Mouse (Mus musculus): Measurements from ENCODE around the gene Insl3. TPM values are rescaled to one million over a fixed set of nuclear protein-coding genes. Genes with fewer than 3 reads are reported as not detected.
"Not testable (repeated sequence)": the region's sequence is repeated elsewhere in the genome, so short reads cannot be mapped to it uniquely, and the experiment has no call there.

Insl3 gene
- polyA plus RNA-seq, 1 experiment from 2014 or later = 2.0 TPM

- Histone ChIP-seq H3K9me3 (no peaks in the 10 kb centered on the region), H3K27me3 (replicated peaks) (peaks cover 23% of the 10 kb centered on the region), H3K4me3 (replicated peaks) (peak overlapping the region; percentile 36), H3K4me1 (peaks cover 23% of the 10 kb centered on the region; the same call in 1 of the 2 replicates), H3K36me3 (no peaks in the 10 kb centered on the region), H3K9ac (0 out of 2 replicates have a peak overlapping the region, but pooled peaks have one; percentile 10), H3K27ac (no peak overlapping the region), H3K4me2 (peak overlapping the region; percentile 58)
- ATAC-seq (ENCODE audit: insufficient read depth, low FRiP score, low read depth) = peak; percentile 32
- 4% methylated on average over 29 of the region's 29 CpGs for WGBS
These were observed 11.7 kb downstream of the Insl3 start for GRCm38 (mm10) chr8:71700493-71701269.

DNA sequence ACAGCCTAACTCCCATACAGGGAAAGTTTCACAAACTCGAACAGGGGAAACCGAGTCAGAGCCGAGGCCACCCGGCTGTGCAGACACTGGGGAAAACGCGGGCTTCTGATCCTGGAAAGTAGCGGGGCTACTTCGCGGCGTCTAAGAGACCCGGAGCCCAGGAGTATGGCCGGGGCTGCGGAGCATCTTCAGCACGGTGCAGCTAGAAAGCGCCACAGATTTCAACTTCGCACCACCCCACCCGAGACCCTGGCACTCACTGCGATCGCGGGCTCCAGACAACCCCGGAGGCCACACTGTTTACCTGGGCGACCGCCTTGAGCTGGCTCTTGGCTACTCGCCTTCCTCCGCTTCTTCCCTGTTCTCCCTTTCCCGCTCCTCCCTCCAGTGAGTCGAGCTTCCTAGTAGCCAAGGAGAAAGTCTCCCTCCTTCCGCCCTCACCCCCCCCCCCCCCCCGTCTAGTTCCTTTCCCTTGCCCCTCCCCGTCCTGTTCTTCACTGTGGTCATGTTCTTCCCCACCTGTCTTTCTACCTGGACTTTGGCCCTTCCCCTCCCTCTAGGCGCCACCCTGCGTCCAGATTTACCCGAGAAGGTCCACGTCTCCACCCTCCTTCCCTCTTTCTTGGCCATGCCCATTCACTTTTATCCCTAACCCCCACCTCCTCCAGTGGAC, 12.5 kb downstream of the Insl3 start, which contains the start of gene B3gnt3:
B3gnt3 (minus strand) TSS at position 376 of the 673 bp plus-strand sequence.
- Histone ChIP-seq H3K4me2 (peak within 1 kb of the TSS; percentile 58), H3K36me3 (no peaks in the 10 kb centered on the region), H3K27me3 (replicated peaks) (peaks cover 23% of the 10 kb centered on the region), H3K4me1 (peaks cover 23% of the 10 kb centered on the region; the same call in 1 of the 2 replicates), H3K9ac (0 out of 2 replicates have a peak within 1 kb of the TSS, but pooled peaks have one; percentile 10), H3K9me3 (no peaks in the 10 kb centered on the region), H3K4me3 (replicated peaks) (peak within 1 kb of the TSS; percentile 36), H3K27ac (peak within 1 kb of the TSS; percentile 72; the same call in 1 of the 2 replicates)
- ATAC-seq (ENCODE audit: insufficient read depth, low FRiP score, low read depth) = peak; percentile 57
- WGBS = 12% methylated on average over 33 of the region's 34 CpGs

DNA sequence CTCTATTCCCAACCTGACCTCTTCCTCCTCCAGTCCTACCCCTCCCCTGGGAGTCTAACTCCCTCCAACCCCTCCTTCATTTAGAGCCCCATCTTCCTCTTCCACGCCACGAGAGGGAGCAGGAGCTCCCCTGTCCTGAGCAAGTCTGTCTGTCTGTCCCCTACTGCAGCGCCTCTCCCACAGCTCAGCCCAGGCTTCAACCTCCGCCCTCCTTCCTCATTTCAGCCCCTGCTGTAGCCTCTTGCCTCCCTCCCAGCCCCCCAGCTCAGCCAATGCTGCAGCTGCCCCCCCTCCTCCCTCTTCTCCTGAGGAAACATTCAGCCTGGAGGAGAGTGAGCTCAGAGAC, 13.0 kb downstream of the Insl3 start:
- peak overlapping the region; percentile 7; the same call in 1 of the 2 replicates for H3K4me2 ChIP-seq
- H3K4me3 ChIP-seq (replicated peaks) = peak overlapping the region; percentile 36; the same call in 1 of the 2 replicates
- 25% methylated on average over 4 of the region's 4 CpGs for WGBS

GRCm38 (mm10) chr8:71702923-71703322, 13.9 kb downstream of the Insl3 start:
- H3K9ac ChIP-seq = no peak overlapping the region
- H3K27me3 ChIP-seq (replicated peaks) = peaks cover 23% of the 10 kb centered on the region
- no peaks in the 10 kb centered on the region for H3K9me3 ChIP-seq
- WGBS = 67% methylated on average over 3 of the region's 3 CpGs
- ATAC-seq (ENCODE audit: insufficient read depth, low FRiP score, low read depth) = peak; percentile 79; the same call in 1 of the 2 replicates
- peak overlapping the region; percentile 7; the same call in 1 of the 2 replicates for H3K4me2 ChIP-seq
- peaks cover 23% of the 10 kb centered on the region; the same call in 1 of the 2 replicates for H3K4me1 ChIP-seq
- no peak overlapping the region for H3K4me3 ChIP-seq (replicated peaks)
- no peaks in the 10 kb centered on the region for H3K36me3 ChIP-seq
- peak overlapping the region; percentile 72 for H3K27ac ChIP-seq

More for the DNA sequence above, 13.0 kb downstream of the Insl3 start:
- no peak overlapping the region for H3K9ac ChIP-seq
- H3K27me3 ChIP-seq (replicated peaks) = peaks cover 23% of the 10 kb centered on the region
- peak overlapping the region; percentile 72; the same call in 1 of the 2 replicates for H3K27ac ChIP-seq
- H3K9me3 ChIP-seq = no peaks in the 10 kb centered on the region
- H3K4me1 ChIP-seq = peaks cover 23% of the 10 kb centered on the region; the same call in 1 of the 2 replicates
- no peaks in the 10 kb centered on the region for H3K36me3 ChIP-seq
- peak; percentile 19; the same call in 1 of the 2 replicates for ATAC-seq (ENCODE audit: insufficient read depth, low FRiP score, low read depth)

- not testable (repeated sequence) for ATAC-seq (ENCODE audit: insufficient read depth, low FRiP score, low read depth); H3K4me3 ChIP-seq (replicated peaks); H3K9me3 ChIP-seq; H3K4me2 ChIP-seq; H3K36me3 ChIP-seq; H3K9ac ChIP-seq
- Histone ChIP-seq H3K4me1 (peaks cover 23% of the 10 kb centered on the region; the same call in 1 of the 2 replicates), H3K27ac (peak overlapping the region; percentile 72; the same call in 1 of the 2 replicates), H3K27me3 (replicated peaks) (peaks cover 25% of the 10 kb centered on the region)
These were observed 14.4 kb downstream of the Insl3 start for GRCm38 (mm10) chr8:71703400-71703799.

DNA sequence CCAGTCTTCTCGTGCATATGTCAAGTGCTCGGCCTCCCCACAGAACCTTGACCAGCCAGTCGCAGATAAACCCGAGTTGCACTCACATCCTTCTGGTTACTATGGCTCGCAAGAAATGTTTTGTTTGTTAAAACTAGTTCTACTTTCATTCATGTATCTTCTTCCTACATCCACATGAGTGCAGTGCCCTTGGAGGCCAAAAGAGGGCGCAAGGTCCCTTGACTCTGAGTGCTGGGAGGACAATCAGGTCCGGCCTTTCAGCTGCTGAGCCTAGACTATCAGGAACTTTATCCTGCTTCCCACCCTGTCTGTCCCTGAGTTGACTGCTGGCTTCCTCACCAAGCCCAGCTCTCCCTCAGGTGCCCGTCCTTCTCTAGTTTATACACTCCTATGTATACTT, 18.9 kb downstream of the Insl3 start:
- H3K9me3 ChIP-seq = no peaks in the 10 kb centered on the region
- no peak overlapping the region for H3K27ac ChIP-seq
- H3K4me1 ChIP-seq = no peaks in the 10 kb centered on the region
- H3K4me2 ChIP-seq = no peak overlapping the region
- peaks cover 13% of the 10 kb centered on the region for H3K27me3 ChIP-seq (replicated peaks)
- no peak overlapping the region for H3K4me3 ChIP-seq (replicated peaks)
- no peak for ATAC-seq (ENCODE audit: insufficient read depth, low FRiP score, low read depth)
- WGBS = 37% methylated on average over 8 of the region's 8 CpGs
- no peaks in the 10 kb centered on the region for H3K36me3 ChIP-seq
- H3K9ac ChIP-seq = no peak overlapping the region

GRCm38 (mm10) chr8:71709134-71709799, 20.3 kb downstream of the Insl3 start:
- no peak overlapping the region for H3K9ac ChIP-seq
- H3K36me3 ChIP-seq = no peaks in the 10 kb centered on the region
- H3K4me2 ChIP-seq = peak overlapping the region; percentile 54
- H3K4me1 ChIP-seq = no peaks in the 10 kb centered on the region
- 38% methylated on average over 25 of the region's 25 CpGs for WGBS
- no peaks in the 10 kb centered on the region for H3K9me3 ChIP-seq
- peak; percentile 40; the same call in 1 of the 2 replicates for ATAC-seq (ENCODE audit: insufficient read depth, low FRiP score, low read depth)
- H3K27ac ChIP-seq = no peak overlapping the region
- H3K4me3 ChIP-seq (replicated peaks) = peak overlapping the region; percentile 15; the same call in 1 of the 2 replicates
- H3K27me3 ChIP-seq (replicated peaks) = peaks cover 13% of the 10 kb centered on the region

DNA sequence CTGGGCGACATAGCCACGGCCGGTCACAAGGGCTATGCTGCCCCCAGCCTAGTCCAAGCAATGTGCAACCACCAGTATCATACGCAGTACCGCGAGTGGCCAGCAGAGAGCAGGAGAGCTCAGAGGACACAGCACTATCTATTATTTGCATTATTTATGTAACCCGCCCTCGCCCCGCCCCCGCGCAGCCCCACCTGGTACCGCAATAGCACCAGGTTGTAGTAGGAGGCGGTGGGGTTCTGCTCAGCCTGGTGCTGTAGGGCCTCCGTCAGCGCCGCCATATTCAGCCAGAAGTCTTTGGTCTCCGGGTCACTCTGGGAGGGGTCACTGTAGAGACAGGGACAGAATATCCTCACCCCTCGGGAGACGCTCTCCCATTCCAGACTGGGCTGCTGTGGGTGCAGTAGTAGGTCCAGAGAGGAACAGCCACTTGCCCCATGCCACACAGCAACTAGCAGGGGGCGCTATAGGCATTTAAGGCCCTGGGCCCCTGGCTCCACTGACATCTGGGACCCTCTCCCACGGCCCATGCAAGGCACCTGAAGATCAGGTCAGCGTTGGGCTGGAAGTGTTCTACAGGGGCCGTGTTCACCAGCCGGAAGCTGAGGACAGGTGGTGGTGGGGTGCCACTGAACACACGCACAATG, 20.9 kb downstream of the Insl3 start:
- H3K4me1 ChIP-seq = no peaks in the 10 kb centered on the region
- no peak overlapping the region for H3K27ac ChIP-seq
- no peaks in the 10 kb centered on the region for H3K9me3 ChIP-seq
- no peaks in the 10 kb centered on the region for H3K36me3 ChIP-seq
- WGBS = 25% methylated on average over 25 of the region's 25 CpGs
- ATAC-seq (ENCODE audit: insufficient read depth, low FRiP score, low read depth) = peak; percentile 74
- peaks cover 13% of the 10 kb centered on the region for H3K27me3 ChIP-seq (replicated peaks)
- no peak overlapping the region for H3K9ac ChIP-seq
- H3K4me3 ChIP-seq (replicated peaks) = peak overlapping the region; percentile 15; the same call in 1 of the 2 replicates
- H3K4me2 ChIP-seq = peak overlapping the region; percentile 54

- no peaks in the 10 kb centered on the region for H3K9me3 ChIP-seq
- H3K4me3 ChIP-seq (replicated peaks) = no peak overlapping the region
- H3K4me2 ChIP-seq = no peak overlapping the region
- ATAC-seq (ENCODE audit: insufficient read depth, low FRiP score, low read depth) = no peak
- 87% methylated on average over 2 of the region's 2 CpGs for WGBS
- no peak overlapping the region for H3K9ac ChIP-seq
- no peaks in the 10 kb centered on the region for H3K36me3 ChIP-seq
- peaks cover 13% of the 10 kb centered on the region for H3K27me3 ChIP-seq (replicated peaks)
- no peak overlapping the region for H3K27ac ChIP-seq
- H3K4me1 ChIP-seq = 0 out of 2 replicates have a peak, but pooled peaks cover 3% of the 10 kb centered on the region
These were observed 22.6 kb downstream of the Insl3 start for GRCm38 (mm10) chr8:71711574-71711973.

GRCm38 (mm10) chr8:71715531-71715930, 26.5 kb downstream of the Insl3 start:
- H3K9ac ChIP-seq = no peak overlapping the region
- H3K36me3 ChIP-seq = no peaks in the 10 kb centered on the region
- WGBS = 28% methylated on average over 8 of the region's 8 CpGs
- H3K27me3 ChIP-seq (replicated peaks) = no peaks in the 10 kb centered on the region
- H3K9me3 ChIP-seq = no peaks in the 10 kb centered on the region
- H3K4me3 ChIP-seq (replicated peaks) = no peak overlapping the region
- 0 out of 2 replicates have a peak, but pooled peaks cover 3% of the 10 kb centered on the region for H3K4me1 ChIP-seq
- ATAC-seq (ENCODE audit: insufficient read depth, low FRiP score, low read depth) = no peak
- H3K4me2 ChIP-seq = no peak overlapping the region
- no peak overlapping the region for H3K27ac ChIP-seq

DNA sequence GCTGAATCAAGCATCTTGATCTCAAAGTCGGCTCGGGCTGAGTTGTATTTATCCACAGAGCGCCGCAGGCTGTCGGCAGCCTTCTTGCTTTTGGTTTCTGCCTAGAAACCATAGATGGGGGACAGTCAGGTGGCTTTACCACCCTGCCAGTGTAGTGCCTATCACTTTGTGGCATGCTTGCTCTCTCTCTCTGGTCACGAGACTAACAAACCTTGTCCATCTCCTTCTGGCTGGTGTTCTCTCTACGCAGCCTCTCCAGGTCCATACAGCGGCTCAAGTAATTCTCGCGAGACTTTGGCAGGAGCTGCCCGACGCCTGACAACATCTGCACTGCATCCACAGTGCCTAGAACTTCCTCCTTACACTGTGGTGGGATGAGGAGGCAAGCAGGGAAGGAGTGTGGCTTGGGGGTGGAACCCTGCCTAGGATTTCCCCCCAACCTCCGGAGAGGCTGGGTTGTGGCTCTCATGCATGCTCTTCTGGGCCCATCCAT, 27.6 kb downstream of the Insl3 start:
- no peaks in the 10 kb centered on the region for H3K27me3 ChIP-seq (replicated peaks)
- no peak for ATAC-seq (ENCODE audit: insufficient read depth, low FRiP score, low read depth)
- H3K4me1 ChIP-seq = 0 out of 2 replicates have a peak, but pooled peaks cover 3% of the 10 kb centered on the region
- no peaks in the 10 kb centered on the region for H3K9me3 ChIP-seq
- H3K9ac ChIP-seq = no peak overlapping the region
- H3K4me3 ChIP-seq (replicated peaks) = no peak overlapping the region
- 82% methylated on average over 13 of the region's 13 CpGs for WGBS
- H3K27ac ChIP-seq = no peak overlapping the region
- no peaks in the 10 kb centered on the region for H3K36me3 ChIP-seq
- H3K4me2 ChIP-seq = no peak overlapping the region

Data from stomach, embryonic 15.5 days (tissue).